Mouse (Mus musculus): ENCODE measurements around the gene Mical3. TPM values are rescaled to one million over a fixed set of nuclear protein-coding genes. Genes with fewer than 3 reads are reported as not detected.

The Mical3 gene
- polyA plus RNA-seq, 1 experiment from 2014 or later = 17.0 TPM

DNA sequence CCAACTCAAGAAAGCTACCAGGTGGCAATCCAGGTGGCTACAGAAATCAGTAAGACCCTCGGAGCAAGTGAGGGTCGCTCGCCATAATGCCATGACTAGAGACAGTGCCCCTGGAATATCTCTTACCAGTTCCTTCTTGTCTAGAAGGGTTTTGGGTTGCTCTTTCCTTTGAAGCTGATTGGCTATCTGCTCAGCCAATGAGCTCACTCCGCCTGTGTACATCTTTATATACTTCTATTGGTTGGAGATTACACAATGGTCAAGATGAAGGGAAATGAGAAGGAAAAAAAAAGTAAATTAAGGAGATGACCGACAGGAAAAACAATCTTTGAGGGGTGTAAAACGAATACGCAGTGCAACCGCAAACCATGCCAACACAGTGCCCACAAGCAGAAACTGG is 121.1 kb downstream of the Mical3 start:
- Histone ChIP-seq H3K27me3 (replicated peaks; ENCODE audit: control insufficient read depth, insufficient read depth, low read length) (no peaks in the 10 kb centered on the region), H3K4me1 (ENCODE audit: control insufficient read depth, insufficient read depth, low read length) (no peaks in the 10 kb centered on the region), H3K4me3 (ENCODE audit: low read depth, low read length) (no peak overlapping the region), H3K9ac (ENCODE audit: low read depth, low read length) (no peak overlapping the region), H3K9me3 (ENCODE audit: control insufficient read depth, low read length) (no peaks in the 10 kb centered on the region), H3K27ac (replicated peaks; ENCODE audit: low read depth, low read length) (no peak overlapping the region), H3K4me2 (ENCODE audit: low read depth, low read length) (no peak overlapping the region), H3K36me3 (ENCODE audit: control insufficient read depth, insufficient read depth, low read length) (peaks cover 18% of the 10 kb centered on the region; the same call in 1 of the 2 replicates)
- ATAC-seq (ENCODE audit: low read depth) (no peak), DNase-seq (ENCODE audit: low spot score) (no peak)
- 94% methylated on average over 8 of the region's 8 CpGs for WGBS

DNA sequence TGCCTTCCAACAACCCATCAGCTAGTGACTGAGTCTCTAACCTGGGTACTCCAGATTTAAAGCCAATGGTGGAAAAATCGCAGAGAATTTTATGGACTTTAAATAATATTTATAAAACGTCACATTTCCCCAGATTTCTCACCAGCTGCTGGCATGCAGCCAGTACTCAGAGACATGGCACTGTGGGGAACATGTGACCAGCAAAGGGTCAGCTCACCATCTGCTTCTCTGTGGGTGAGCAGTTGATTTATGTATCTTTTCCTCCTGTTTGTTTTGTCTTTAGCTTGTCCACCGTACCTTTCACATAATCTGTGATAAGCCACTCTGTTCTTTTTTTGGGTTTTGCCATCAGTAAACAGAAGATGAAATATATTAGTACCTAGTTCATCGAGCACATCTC is 125.8 kb downstream of the Mical3 start:
- no peak overlapping the region for H3K9ac ChIP-seq (ENCODE audit: low read depth, low read length)
- H3K27me3 ChIP-seq (replicated peaks; ENCODE audit: control insufficient read depth, insufficient read depth, low read length) = no peaks in the 10 kb centered on the region
- H3K4me2 ChIP-seq (ENCODE audit: low read depth, low read length) = no peak overlapping the region
- DNase-seq (ENCODE audit: low spot score) (no peak), ATAC-seq (ENCODE audit: low read depth) (no peak)
- H3K4me3 ChIP-seq (ENCODE audit: low read depth, low read length) = no peak overlapping the region
- peaks cover 23% of the 10 kb centered on the region; the same call in 1 of the 2 replicates for H3K36me3 ChIP-seq (ENCODE audit: control insufficient read depth, insufficient read depth, low read length)
- H3K27ac ChIP-seq (replicated peaks; ENCODE audit: low read depth, low read length) = no peak overlapping the region
- no peaks in the 10 kb centered on the region for H3K9me3 ChIP-seq (ENCODE audit: control insufficient read depth, low read length)
- H3K4me1 ChIP-seq (ENCODE audit: control insufficient read depth, insufficient read depth, low read length) = no peaks in the 10 kb centered on the region
- 51% methylated on average over 4 of the region's 4 CpGs for WGBS

- peak; percentile 30; the same call in 1 of the 2 replicates for ATAC-seq (ENCODE audit: low read depth)
- DNase-seq (ENCODE audit: low spot score) = no peak
These were observed 127.8 kb downstream of the Mical3 start for GRCm38 (mm10) chr6:121002952-121003351.

DNA sequence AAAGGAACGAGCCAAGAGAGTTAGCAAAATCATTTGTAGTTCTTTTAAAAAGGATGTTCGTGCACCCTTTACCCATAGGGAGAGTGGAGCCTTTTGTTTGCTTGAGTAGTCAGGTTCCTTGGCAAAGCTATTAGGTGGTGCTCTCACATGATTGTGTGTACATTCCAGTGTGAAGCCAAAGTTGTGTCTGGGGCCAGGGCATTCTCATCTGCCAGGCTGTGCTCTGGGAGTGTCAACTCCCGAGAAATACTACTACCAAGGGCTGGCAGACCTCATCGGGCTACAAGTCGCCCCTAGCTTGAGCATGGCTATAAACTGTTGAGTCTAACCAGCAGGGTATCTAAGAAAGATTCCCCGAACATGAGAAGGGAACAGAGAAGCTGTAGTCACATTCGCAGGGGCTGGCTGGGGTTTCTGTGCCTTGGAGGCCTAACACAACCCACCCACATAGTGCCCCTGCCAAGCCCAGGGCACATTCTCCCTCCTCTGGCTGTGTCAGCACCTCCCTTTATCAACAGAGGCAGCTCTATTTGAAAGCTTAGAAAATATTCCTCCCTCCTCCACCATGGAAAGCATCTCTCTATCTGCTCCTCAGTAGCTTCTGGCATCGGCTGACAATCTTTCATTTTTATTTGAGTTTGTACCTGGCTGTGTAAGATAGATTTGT is 130.8 kb downstream of the Mical3 start:
- Histone ChIP-seq H3K9me3 (ENCODE audit: control insufficient read depth, low read length) (no peaks in the 10 kb centered on the region), H3K4me3 (ENCODE audit: low read depth, low read length) (no peak overlapping the region), H3K27me3 (replicated peaks; ENCODE audit: control insufficient read depth, insufficient read depth, low read length) (no peaks in the 10 kb centered on the region), H3K36me3 (ENCODE audit: control insufficient read depth, insufficient read depth, low read length) (peaks cover 14% of the 10 kb centered on the region; the same call in 1 of the 2 replicates), H3K4me1 (ENCODE audit: control insufficient read depth, insufficient read depth, low read length) (no peaks in the 10 kb centered on the region), H3K9ac (ENCODE audit: low read depth, low read length) (no peak overlapping the region), H3K27ac (replicated peaks; ENCODE audit: low read depth, low read length) (no peak overlapping the region), H3K4me2 (ENCODE audit: low read depth, low read length) (no peak overlapping the region)
- 80% methylated on average over 8 of the region's 8 CpGs for WGBS
- no peak for DNase-seq (ENCODE audit: low spot score)
- ATAC-seq (ENCODE audit: low read depth) = no peak

More at GRCm38 (mm10) chr6:121002952-121003351, 127.8 kb downstream of the Mical3 start:
- 67% methylated on average over 3 of the region's 3 CpGs for WGBS
- H3K4me3 ChIP-seq (ENCODE audit: low read depth, low read length) = no peak overlapping the region
- peaks cover 14% of the 10 kb centered on the region; the same call in 1 of the 2 replicates for H3K36me3 ChIP-seq (ENCODE audit: control insufficient read depth, insufficient read depth, low read length)
- H3K4me1 ChIP-seq (ENCODE audit: control insufficient read depth, insufficient read depth, low read length) = no peaks in the 10 kb centered on the region
- H3K27ac ChIP-seq (replicated peaks; ENCODE audit: low read depth, low read length) = no peak overlapping the region
- H3K9me3 ChIP-seq (ENCODE audit: control insufficient read depth, low read length) = no peaks in the 10 kb centered on the region
- H3K4me2 ChIP-seq (ENCODE audit: low read depth, low read length) = no peak overlapping the region
- no peaks in the 10 kb centered on the region for H3K27me3 ChIP-seq (replicated peaks; ENCODE audit: control insufficient read depth, insufficient read depth, low read length)
- no peak overlapping the region for H3K9ac ChIP-seq (ENCODE audit: low read depth, low read length)

DNA sequence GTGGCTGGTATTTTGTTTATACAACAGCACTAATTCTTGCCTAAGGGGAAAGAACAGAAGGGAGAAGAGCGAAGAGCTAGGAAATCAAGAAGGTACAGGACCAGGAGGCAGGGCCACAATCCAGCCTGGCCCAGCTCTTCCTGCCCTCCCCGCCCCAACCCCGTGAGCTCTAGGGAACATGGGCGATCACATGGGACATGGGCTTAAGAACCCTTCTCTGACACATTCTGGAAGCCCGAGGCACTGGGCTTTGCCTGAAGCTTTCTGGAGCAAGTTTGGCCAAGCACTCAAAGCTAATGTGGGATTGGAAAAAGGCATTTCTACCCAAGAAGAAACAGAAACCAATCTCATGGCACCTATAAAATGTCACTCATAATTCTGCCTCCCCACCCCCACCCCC is 131.7 kb downstream of the Mical3 start:
- DNase-seq (ENCODE audit: low spot score) (no peak), ATAC-seq (ENCODE audit: low read depth) (no peak)
- peaks cover 14% of the 10 kb centered on the region; the same call in 1 of the 2 replicates for H3K36me3 ChIP-seq (ENCODE audit: control insufficient read depth, insufficient read depth, low read length)
- peak overlapping the region; percentile 6; the same call in 1 of the 2 replicates for H3K27ac ChIP-seq (replicated peaks; ENCODE audit: low read depth, low read length)
- H3K4me2 ChIP-seq (ENCODE audit: low read depth, low read length) = no peak overlapping the region
- 56% methylated on average over 5 of the region's 5 CpGs for WGBS
- H3K9me3 ChIP-seq (ENCODE audit: control insufficient read depth, low read length) = no peaks in the 10 kb centered on the region
- H3K27me3 ChIP-seq (replicated peaks; ENCODE audit: control insufficient read depth, insufficient read depth, low read length) = no peaks in the 10 kb centered on the region
- no peak overlapping the region for H3K4me3 ChIP-seq (ENCODE audit: low read depth, low read length)
- no peaks in the 10 kb centered on the region for H3K4me1 ChIP-seq (ENCODE audit: control insufficient read depth, insufficient read depth, low read length)
- 0 out of 2 replicates have a peak overlapping the region, but pooled peaks have one; percentile 19 for H3K9ac ChIP-seq (ENCODE audit: low read depth, low read length)

DNA sequence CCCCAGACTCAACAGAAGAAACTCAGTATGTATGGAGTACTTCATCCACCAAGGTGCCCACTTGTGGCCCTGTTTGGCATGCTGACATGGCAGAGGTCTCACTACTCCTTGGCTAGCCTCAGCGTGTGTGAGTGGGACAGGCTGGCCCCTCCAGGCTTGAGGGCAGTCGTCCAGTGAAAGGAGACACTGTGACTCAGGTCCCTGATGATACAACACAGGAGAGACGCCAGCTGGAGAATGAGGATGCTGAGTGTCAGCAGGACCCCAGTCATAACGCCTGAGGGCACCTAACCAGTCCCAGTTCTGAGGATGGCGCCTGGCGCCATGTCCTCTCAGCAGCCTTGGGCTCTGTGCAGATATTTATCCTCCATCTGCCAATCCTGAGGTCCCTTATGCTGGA is 134.2 kb downstream of the Mical3 start:
- H3K4me2 ChIP-seq (ENCODE audit: low read depth, low read length) = no peak overlapping the region
- no peaks in the 10 kb centered on the region for H3K27me3 ChIP-seq (replicated peaks; ENCODE audit: control insufficient read depth, insufficient read depth, low read length)
- no peaks in the 10 kb centered on the region for H3K9me3 ChIP-seq (ENCODE audit: control insufficient read depth, low read length)
- H3K9ac ChIP-seq (ENCODE audit: low read depth, low read length) = no peak overlapping the region
- no peak for DNase-seq (ENCODE audit: low spot score)
- H3K4me3 ChIP-seq (ENCODE audit: low read depth, low read length) = no peak overlapping the region
- H3K36me3 ChIP-seq (ENCODE audit: control insufficient read depth, insufficient read depth, low read length) = peaks cover 14% of the 10 kb centered on the region; the same call in 1 of the 2 replicates
- WGBS = 73% methylated on average over 6 of the region's 6 CpGs
- no peak for ATAC-seq (ENCODE audit: low read depth)
- H3K4me1 ChIP-seq (ENCODE audit: control insufficient read depth, insufficient read depth, low read length) = no peaks in the 10 kb centered on the region
- no peak overlapping the region for H3K27ac ChIP-seq (replicated peaks; ENCODE audit: low read depth, low read length)

DNA sequence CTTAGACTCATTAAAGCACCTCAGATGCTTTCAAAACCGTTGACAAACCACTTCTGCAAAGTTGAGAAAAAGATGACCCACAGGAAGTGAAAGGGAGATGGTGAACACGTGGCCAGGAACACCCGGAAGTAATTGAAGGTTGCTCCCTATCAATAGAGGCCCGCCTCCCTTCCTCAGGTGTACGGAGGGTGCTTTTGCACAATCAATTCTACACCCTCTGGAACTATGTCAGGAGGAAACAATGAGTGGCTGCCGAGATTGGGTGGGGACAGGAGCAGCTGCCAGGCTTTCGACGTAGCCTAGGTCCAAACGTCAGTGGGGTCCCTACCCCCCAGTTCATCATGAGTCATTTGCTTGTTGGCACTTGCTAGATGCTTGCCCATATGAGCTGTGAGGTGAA is 135.3 kb downstream of the Mical3 start:
- peaks cover 3% of the 10 kb centered on the region; the same call in 1 of the 2 replicates for H3K36me3 ChIP-seq (ENCODE audit: control insufficient read depth, insufficient read depth, low read length)
- WGBS = 82% methylated on average over 9 of the region's 9 CpGs

DNA sequence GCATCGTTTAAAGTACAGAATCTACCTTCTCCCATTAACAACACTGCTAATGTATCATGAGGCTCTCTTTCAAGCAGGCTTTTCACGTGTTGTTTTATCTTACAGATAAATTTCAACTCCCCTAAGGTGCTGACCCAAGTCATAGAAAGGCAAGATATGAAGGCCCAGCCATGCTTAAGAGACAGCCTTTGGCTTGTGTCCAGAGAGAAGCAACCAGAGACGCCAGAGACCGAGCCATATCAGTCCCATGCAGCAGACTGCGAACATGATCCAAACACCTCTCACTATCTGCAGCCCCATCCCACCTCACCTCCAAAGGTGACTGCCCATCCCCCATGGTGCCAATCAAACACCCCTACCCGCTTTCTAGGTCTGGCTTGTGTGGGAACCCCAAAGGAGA is 138.9 kb downstream of the Mical3 start:
- H3K9ac ChIP-seq (ENCODE audit: low read depth, low read length) = no peak overlapping the region
- no peak overlapping the region for H3K27ac ChIP-seq (replicated peaks; ENCODE audit: low read depth, low read length)
- H3K4me1 ChIP-seq (ENCODE audit: control insufficient read depth, insufficient read depth, low read length) = peaks cover 4% of the 10 kb centered on the region
- 84% methylated on average over 6 of the region's 6 CpGs for WGBS
- DNase-seq (ENCODE audit: low spot score) (no peak), ATAC-seq (ENCODE audit: low read depth) (no peak)
- H3K27me3 ChIP-seq (replicated peaks; ENCODE audit: control insufficient read depth, insufficient read depth, low read length) = no peaks in the 10 kb centered on the region
- no peak overlapping the region for H3K4me3 ChIP-seq (ENCODE audit: low read depth, low read length)
- H3K36me3 ChIP-seq (ENCODE audit: control insufficient read depth, insufficient read depth, low read length) = 0 out of 2 replicates have a peak, but pooled peaks cover 3% of the 10 kb centered on the region
- H3K9me3 ChIP-seq (ENCODE audit: control insufficient read depth, low read length) = no peaks in the 10 kb centered on the region
- no peak overlapping the region for H3K4me2 ChIP-seq (ENCODE audit: low read depth, low read length)

More for the DNA sequence above, 135.3 kb downstream of the Mical3 start:
- DNase-seq (ENCODE audit: low spot score) (no peak), ATAC-seq (ENCODE audit: low read depth) (no peak)
- no peak overlapping the region for H3K4me2 ChIP-seq (ENCODE audit: low read depth, low read length)
- H3K27ac ChIP-seq (replicated peaks; ENCODE audit: low read depth, low read length) = no peak overlapping the region
- H3K4me3 ChIP-seq (ENCODE audit: low read depth, low read length) = no peak overlapping the region
- no peaks in the 10 kb centered on the region for H3K27me3 ChIP-seq (replicated peaks; ENCODE audit: control insufficient read depth, insufficient read depth, low read length)
- H3K9me3 ChIP-seq (ENCODE audit: control insufficient read depth, low read length) = no peaks in the 10 kb centered on the region
- H3K4me1 ChIP-seq (ENCODE audit: control insufficient read depth, insufficient read depth, low read length) = no peaks in the 10 kb centered on the region
- no peak overlapping the region for H3K9ac ChIP-seq (ENCODE audit: low read depth, low read length)

All from embryonic facial prominence, embryonic 14.5 days (tissue).